Mouse (Mus musculus): ENCODE measurements around the gene Bysl. TPM values are rescaled to one million over a fixed set of nuclear protein-coding genes. Genes with fewer than 3 reads are reported as not detected.

The Bysl gene
- total RNA-seq, 2 experiments from 2014 or later: 15.0 to 15.8 TPM

DNA sequence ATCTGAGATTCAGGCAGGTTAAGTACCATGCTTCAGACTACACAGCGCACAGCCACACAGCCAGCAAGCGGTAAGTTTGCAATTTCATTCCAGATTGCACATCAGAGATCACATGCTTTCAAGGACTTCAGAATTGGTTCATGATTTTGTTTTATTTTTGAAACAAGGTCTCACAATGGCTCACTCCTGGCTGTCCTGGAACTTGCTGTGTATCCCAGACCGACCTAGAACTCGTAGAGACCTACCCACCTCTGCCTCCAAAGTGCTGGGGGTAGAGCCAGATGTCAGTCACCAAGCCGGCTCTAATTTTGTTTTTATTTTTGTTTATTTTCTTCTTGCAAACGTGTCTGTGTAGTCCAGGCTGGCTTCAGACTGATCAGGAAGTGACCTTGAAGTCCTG is 48.4 kb downstream of the Bysl start:
- intact Hi-C loops (cut with DNase I): no loop called here
- no peak for DNase-seq (ENCODE audit: low spot score)

DNA sequence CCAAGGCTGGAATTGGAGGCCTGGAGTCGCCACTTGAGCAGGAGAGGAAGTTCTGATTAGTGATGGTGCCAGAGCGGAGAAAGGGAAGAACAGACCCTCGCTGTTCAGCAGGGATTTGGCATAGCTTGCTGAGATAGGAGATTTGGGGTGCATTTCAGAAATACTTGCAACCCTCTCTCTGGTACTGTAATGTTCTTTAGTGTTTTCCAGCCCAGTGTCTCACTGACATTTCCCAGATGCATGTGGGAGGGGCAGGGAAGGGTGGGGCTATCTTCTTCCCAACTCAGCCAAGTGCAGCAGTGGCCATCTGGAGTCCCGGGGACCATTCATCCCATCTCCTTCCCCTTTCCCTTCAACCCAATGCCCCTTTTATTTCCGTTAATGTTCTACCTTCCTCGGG is 51.6 kb downstream of the Bysl start:
- DNase-seq (ENCODE audit: low spot score): peak; percentile 21
- intact Hi-C loops (cut with DNase I): no loop called here

DNA sequence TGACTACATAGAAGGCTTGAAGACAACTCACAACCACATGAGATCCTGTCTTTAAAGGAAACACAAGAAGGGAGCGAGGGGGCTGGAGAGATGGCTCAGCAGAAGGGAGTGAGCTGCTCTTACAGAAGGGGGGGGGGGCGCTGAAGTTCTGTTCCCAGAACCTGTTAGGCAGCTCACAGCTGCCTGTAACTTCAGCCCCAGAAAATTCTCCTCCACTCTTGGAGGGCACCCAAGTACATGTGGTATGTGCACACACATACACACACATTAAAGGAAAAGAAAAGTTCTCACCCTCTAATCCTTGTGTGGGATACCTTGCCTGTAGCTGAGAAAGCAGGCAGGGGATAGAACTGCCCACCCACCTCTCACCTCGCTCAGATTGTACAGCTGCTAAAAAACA is 54.1 kb downstream of the Bysl start:
- DNase-seq (ENCODE audit: low spot score): no peak
- intact Hi-C loops (cut with DNase I): no loop called here

DNA sequence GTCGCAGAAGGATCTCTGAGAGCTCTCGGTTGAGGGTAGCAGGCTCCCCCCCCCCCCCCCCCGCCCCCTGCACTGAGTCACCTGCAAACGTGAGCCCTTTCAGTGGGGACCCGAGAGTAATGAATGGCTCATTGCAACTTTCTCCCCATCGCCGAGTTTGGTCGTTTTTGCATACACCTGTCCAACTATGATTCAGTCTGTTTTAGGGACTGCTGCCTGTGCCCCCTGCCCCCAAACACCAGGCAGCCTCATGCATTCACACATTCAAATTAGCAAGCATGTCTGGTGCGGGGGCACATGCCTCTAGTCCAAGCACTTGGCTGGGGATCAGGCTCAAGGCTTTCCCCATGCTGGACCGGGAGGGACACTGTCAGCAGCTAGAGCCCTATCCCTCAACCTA is 56.7 kb downstream of the Bysl start:
- intact Hi-C loops (cut with DNase I): no loop called here
- DNase-seq (ENCODE audit: low spot score): no peak

DNA sequence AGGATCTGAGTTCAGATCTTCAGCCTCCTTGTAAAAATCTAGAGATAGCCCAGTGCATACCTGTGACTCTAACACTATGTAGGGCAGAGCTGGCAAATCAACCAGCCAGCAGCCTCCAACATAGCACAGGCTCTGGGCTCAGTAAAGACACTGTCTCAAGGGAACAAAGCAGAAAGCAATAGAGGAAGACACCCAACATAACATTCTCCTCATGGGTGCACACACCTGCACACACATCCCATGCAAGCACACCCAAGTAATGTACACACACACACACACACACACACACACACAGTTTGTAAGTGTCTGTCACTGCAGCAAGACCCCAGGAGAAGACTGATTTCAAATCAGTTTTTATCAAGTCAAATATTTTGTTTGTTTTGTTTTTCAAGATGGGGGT is 58.3 kb downstream of the Bysl start:
- no peak for DNase-seq (ENCODE audit: low spot score)
- intact Hi-C loops (cut with DNase I): no loop called here

DNA sequence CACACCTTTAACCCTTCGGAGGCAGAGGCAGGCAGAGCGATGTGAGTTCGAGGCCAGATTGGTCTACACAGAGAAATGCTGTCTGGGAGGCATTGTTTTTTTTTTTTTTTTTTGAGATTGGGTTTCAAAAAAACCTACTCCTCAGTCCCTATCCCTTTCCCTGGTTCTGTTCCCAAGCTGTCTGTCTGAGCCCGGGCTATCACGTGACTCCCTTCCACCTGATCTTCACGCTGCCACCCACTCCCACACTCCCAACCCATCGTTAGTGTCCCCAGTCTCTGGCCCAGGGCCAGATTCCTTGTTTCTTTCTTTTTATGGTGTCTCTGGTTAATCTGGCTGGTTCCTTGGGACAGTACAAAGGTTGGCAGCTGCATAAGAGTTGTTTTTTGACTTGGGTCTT is 60.2 kb downstream of the Bysl start:
- intact Hi-C loops (cut with DNase I): no loop called here
- no peak for DNase-seq (ENCODE audit: low spot score)

Other genes with a start within 250 kb of the Bysl start
- gene Mrps10, start 242.6 kb downstream of the Bysl start, total RNA-seq (2021): 10 to 100 TPM; 19.7 to 20.4 TPM
- gene Guca1b, start 226.1 kb downstream of the Bysl start, total RNA-seq (2021): under 1 TPM; 0.36 to 0.65 TPM
- under 1 TPM in 1 of 2 experiments, not detected in 1; 0.39 TPM for gene Guca1a, start 210.9 kb downstream of the Bysl start, total RNA-seq (2021)
- gene AI661453, start 174.9 kb downstream of the Bysl start, total RNA-seq (2021): 1 to 10 TPM in 1 of 2 experiments, under 1 TPM in 1; 0.96 to 2.0 TPM
- not detected for gene 1700001C19Rik, start 174.1 kb downstream of the Bysl start, total RNA-seq (2021)
- gene Taf8, start 109.2 kb downstream of the Bysl start, total RNA-seq (2021): 10 to 100 TPM in 1 of 2 experiments, 1 to 10 TPM in 1; 10.0 to 11.4 TPM
- gene Ccnd3, start 106.4 kb downstream of the Bysl start, total RNA-seq (2021): 10 to 100 TPM; 75.6 to 87.9 TPM
- 10 to 100 TPM; 18.3 to 20.1 TPM for gene Med20, start 90 bp upstream of the Bysl start, total RNA-seq (2021)
- 1 to 10 TPM; 2.3 to 2.5 TPM for gene Gm20517, start 97 bp upstream of the Bysl start, total RNA-seq (2021)
- gene Usp49, start 19.2 kb upstream of the Bysl start, total RNA-seq (2021): 1 to 10 TPM; 3.3 to 4.0 TPM
- gene Tomm6, start 76.9 kb upstream of the Bysl start, total RNA-seq (2021): 100 to 1,000 TPM; 121 to 131 TPM
- gene Frs3, start 77.5 kb upstream of the Bysl start, total RNA-seq (2021): 1 to 10 TPM; 4.9 to 5.2 TPM
- 1 to 10 TPM in 1 of 2 experiments, under 1 TPM in 1; 0.55 to 1.0 TPM for gene Gm21981, start 83.0 kb upstream of the Bysl start, total RNA-seq (2021)
- 1 to 10 TPM; 3.8 to 5.6 TPM for gene Prickle4, start 83.2 kb upstream of the Bysl start, total RNA-seq (2021)
- not detected for gene Pgc, start 115.3 kb upstream of the Bysl start, total RNA-seq (2021)
- 10 to 100 TPM; 40.8 to 45.7 TPM for gene Tfeb, start 125.5 kb upstream of the Bysl start, total RNA-seq (2021)
- gene Mdfi, start 223.2 kb upstream of the Bysl start, total RNA-seq (2021): 1 to 10 TPM; 2.4 TPM

All from heart, postnatal 25 days (tissue).